Mouse (Mus musculus): Measurements from ENCODE around the gene Hmbs. TPM values are rescaled to one million over a fixed set of nuclear protein-coding genes. Genes with fewer than 3 reads are reported as not detected.
"Not testable (repeated sequence)": the region's sequence is repeated elsewhere in the genome, so short reads cannot be mapped to it uniquely, and the experiment has no call there.

The Hmbs gene
- total RNA-seq, 4 experiments from 2014 or later = 20.2 to 26.9 (median 25.3) TPM

DNA sequence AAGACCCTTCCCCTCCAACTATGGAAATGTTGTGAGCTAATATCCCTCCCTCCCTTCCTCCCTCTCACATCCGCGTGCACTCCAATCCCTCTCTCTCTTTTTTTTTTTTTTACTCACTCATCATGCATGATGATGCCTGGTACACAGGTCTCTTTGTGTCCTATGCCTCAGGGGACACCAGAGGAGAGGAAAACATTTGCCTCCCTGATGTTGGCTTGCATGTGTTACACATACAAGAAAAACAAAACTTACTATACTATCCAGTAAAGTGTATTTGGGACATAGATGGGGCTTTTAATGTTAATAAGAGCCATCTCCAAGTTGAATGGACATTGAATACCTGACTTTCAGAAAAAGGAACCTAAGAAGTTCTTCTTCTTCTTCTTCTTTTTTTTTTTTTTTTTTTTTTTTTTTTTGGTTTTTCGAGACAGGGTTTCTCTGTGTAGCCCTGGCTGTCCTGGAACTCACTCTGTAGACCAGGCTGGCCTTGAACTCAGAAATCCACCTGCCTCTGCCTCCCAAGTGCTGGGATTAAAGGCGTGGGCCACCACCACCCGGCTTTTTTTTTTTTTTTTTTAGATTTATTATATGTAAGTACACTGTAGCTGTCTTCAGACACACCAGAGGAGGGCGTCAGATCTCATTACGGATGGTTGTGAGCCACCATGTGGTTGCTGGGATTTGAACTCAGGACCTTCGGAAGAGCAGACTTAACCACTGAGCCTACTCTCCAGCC, 18.8 kb downstream of the Hmbs start:
- DNase-seq (ENCODE audit: low spot score in 2 of 2) = not testable (repeated sequence)

GRCm38 (mm10) chr9:44324147-44324546, 19.9 kb downstream of the Hmbs start:
- no peak for DNase-seq (ENCODE audit: low spot score in 2 of 2)

GRCm38 (mm10) chr9:44323656-44324055, 20.4 kb downstream of the Hmbs start:
- not testable (repeated sequence) for DNase-seq (ENCODE audit: low spot score in 2 of 2)

- peak in 1 of 2 experiments; percentile 40 for DNase-seq (ENCODE audit: low spot score in 2 of 2)
Observed at GRCm38 (mm10) chr9:44320799-44321133, 23.3 kb downstream of the Hmbs start.

- DNase-seq (ENCODE audit: low spot score in 2 of 2) = peak; percentile 88 to 94
Observed at GRCm38 (mm10) chr9:44319887-44320798, 23.9 kb downstream of the Hmbs start, which contains the start of gene C2cd2l. Gene C2cd2l, minus strand, starts transcription at chr9:44320285.

DNA sequence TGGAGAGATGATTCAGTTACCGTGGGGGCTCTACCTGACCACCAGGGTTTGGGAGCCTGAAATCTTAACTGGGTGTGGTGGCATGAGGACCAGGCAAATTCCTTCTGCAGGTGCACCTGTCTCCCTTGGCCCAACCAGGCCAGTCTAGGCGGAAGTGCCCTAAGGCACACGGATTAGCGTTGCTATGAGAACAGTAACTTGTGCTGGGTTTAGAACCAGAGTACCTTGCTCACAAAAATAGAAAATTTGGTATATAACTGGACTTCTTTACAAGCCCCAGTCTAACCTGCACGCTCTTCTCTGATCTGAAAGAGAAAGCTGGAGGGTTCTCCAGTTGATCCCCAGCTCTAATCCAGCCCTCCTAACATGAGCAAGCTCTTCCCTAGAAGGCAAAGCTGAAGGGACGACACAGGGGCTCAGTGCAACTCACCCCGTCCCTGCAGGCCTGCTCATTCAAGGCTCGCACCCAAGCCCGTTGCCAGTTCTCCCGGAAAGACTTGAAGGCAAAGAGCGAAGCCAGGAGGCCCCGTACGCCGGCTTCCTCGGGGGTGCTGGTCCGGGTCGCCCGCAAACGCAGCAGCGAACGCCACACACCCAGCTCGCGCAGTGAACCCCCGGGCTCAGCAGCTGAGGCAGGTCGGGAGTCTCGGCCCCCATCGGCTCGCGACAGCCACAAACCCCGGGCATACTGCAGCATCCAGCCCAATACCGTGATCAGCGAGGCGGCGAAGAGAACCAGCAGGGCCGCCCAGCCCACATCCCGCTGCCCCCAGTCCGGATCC, 24.7 kb downstream of the Hmbs start:
- no peak for DNase-seq (ENCODE audit: low spot score in 2 of 2)

DNA sequence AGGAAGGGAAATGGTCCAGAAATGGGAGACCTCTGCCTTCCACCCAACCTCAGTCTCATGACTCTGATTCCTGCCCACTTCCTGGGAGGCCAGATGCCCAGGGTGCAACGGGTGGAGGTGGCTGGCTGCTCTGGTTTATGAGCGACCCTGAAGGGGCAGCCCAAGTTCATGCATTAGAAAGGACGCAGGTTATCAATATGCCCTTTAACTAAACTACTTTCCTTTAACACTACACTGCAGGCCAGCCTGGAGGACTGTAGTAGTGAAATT, 25.3 kb downstream of the Hmbs start:
- DNase-seq (ENCODE audit: low spot score in 2 of 2) = no peak

DNA sequence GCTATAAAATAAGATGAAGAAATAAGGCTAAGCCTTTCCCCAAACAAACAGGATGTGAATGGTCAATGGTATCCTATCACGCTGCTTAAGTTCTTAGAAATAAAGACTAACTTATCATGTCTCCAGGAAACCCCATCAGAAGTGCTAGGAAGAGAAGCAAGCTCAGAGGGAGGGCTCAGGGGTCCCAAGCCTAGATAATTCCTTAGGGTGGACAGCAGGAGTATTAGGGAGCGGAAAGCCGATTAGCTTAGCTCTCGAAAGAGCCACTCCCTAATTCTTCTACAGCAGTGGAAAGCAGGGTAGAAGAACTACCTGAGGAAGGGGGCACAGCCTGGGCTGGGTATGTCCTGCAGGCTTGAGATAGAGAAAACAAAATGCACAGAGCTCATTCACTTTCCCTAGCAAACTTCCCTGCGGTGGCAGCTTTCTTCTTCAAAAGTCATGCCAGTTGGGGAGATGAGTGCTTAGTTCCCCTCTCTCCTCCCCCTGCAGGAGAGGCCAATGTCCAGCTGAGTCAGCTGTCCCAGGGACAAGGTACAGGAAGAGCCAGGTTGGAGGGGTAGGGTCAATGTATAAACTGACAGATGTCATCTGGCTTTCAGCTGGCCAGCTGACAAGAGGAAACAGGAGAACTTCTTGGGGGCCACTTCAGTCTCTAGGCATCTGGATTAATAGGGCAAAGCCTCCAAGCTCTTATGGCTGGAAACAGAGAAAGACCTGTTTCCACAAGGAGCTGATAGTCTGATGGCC, 25.8 kb downstream of the Hmbs start:
- DNase-seq (ENCODE audit: low spot score in 2 of 2) = no peak

DNA sequence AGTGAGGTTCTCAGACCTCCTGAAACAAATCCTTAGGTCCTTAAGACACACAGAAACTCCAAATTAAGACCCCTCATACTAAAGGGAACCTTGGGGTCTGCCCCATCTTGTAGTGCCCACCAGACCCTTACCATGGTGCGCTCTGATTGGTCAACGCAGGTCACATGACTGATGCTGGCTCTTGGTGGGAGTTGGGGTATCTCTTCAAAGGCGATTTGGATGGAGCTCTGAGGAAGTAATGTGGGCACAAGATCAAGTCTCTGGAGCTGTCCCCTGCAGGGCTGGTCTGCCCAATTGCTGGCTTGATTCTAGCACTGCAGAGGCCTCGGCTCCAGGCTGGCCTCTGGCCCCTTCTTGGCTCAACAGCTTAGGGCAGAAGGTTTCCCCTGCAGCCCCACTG, 26.6 kb downstream of the Hmbs start:
- DNase-seq (ENCODE audit: low spot score in 2 of 2) = no peak

GRCm38 (mm10) chr9:44314910-44315309, 29.1 kb downstream of the Hmbs start:
- DNase-seq (ENCODE audit: low spot score in 2 of 2) = no peak

GRCm38 (mm10) chr9:44314257-44314547, 29.8 kb downstream of the Hmbs start:
- no peak for DNase-seq (ENCODE audit: low spot score in 2 of 2)

- peak; percentile 81 to 85 for DNase-seq (ENCODE audit: low spot score in 2 of 2)
Observed at GRCm38 (mm10) chr9:44313476-44314256, 30.4 kb downstream of the Hmbs start.

GRCm38 (mm10) chr9:44311136-44312134, 32.6 kb downstream of the Hmbs start:
- DNase-seq (ENCODE audit: low spot score in 2 of 2) = no peak

DNA sequence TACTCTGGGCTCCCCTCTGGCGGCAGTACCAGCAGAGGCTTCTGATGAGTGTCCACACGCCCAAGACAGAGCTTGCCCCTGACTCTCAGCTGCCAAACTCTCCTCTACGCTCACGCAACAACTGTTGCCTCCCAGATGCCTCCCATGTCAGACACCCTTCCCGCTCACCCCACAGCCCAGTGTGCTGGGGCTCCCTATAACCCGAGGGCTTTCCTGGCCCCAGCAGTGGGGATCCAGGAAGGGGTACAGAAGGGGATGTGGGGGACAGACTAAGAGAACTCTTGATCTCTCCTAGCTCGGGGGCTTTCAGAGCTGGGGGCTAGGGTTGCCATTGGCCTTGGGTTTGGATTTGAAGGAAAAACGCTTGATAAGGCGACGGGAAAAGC, 33.3 kb downstream of the Hmbs start:
- no peak for DNase-seq (ENCODE audit: low spot score in 2 of 2)

GRCm38 (mm10) chr9:44309756-44310155, 34.3 kb downstream of the Hmbs start:
- DNase-seq (ENCODE audit: low spot score in 2 of 2) = no peak

GRCm38 (mm10) chr9:44307248-44307647, 36.8 kb downstream of the Hmbs start:
- no peak for DNase-seq (ENCODE audit: low spot score in 2 of 2)

GRCm38 (mm10) chr9:44306532-44306931, 37.5 kb downstream of the Hmbs start:
- no peak for DNase-seq (ENCODE audit: low spot score in 2 of 2)

GRCm38 (mm10) chr9:44305466-44306079, 38.5 kb downstream of the Hmbs start, which contains the start of gene Hinfp:
Gene Hinfp, minus strand, starts transcription at chr9:44305671.
- DNase-seq (ENCODE audit: low spot score in 2 of 2) = peak; percentile 99

DNA sequence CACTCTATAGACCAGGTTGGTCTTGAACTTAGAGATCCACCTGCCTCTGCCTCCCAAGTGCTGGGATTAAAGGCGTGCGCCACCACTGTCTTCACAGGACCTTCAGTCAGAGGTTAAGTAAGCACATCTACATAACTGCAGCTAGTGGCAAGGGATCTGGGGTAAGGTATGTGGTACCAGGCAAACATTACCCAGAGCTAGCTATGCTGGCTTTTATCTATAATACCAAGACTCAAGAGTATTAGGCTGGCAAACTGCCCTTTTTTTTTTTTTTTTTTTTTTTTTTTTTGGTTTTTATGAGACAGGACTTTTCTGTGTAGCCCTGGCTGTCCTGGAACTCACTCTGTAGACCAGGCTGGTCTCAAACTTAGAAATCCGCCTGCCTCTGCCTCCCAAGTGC, 44.0 kb downstream of the Hmbs start:
- DNase-seq (ENCODE audit: low spot score in 2 of 2) = not testable (repeated sequence)
